Mouse (Mus musculus): ENCODE measurements around the gene Grk5. TPM values are rescaled to one million over a fixed set of nuclear protein-coding genes. Genes with fewer than 3 reads are reported as not detected.

The Grk5 gene
- polyA plus RNA-seq, 1 experiment from 2014 or later, result 0.47 TPM

GRCm38 (mm10) chr19:60950056-60950869 lies 60.7 kb downstream of the Grk5 start:
- WGBS (ENCODE audit: insufficient replicate concordance), result 75% methylated on average over 7 of the region's 7 CpGs
- Histone ChIP-seq H3K36me3 (replicated peaks; ENCODE audit: insufficient read depth, low read length) (no peaks in the 10 kb centered on the region), H3K9ac (replicated peaks) (no peak overlapping the region), H3K4me1 (ENCODE audit: insufficient read depth) (peaks cover 18% of the 10 kb centered on the region), H3K9me3 (ENCODE audit: low read length) (no peaks in the 10 kb centered on the region), H3K27ac (ENCODE audit: low read depth) (no peak overlapping the region), H3K4me2 (ENCODE audit: low read depth, low read length) (no peak overlapping the region), H3K27me3 (ENCODE audit: insufficient read depth, low read length) (no peaks in the 10 kb centered on the region), H3K4me3 (ENCODE audit: low read depth, low read length) (no peak overlapping the region)
- DNase-seq (no peak), ATAC-seq (no peak)
- no peak for TF ChIP-seq CTCF (IDR thresholded peaks at IDR 0.05; ENCODE audit: low read depth)
- no peak for TF ChIP-seq EP300 (IDR thresholded peaks at IDR 0.05; ENCODE audit: low read depth)

- Histone ChIP-seq H3K4me1 (ENCODE audit: insufficient read depth) (no peaks in the 10 kb centered on the region), H3K27ac (ENCODE audit: low read depth) (no peak overlapping the region), H3K9me3 (ENCODE audit: low read length) (no peaks in the 10 kb centered on the region), H3K36me3 (replicated peaks; ENCODE audit: insufficient read depth, low read length) (no peaks in the 10 kb centered on the region), H3K4me2 (ENCODE audit: low read depth, low read length) (no peak overlapping the region), H3K9ac (replicated peaks) (no peak overlapping the region), H3K4me3 (ENCODE audit: low read depth, low read length) (no peak overlapping the region), H3K27me3 (ENCODE audit: insufficient read depth, low read length) (no peaks in the 10 kb centered on the region)
- ATAC-seq (no peak), DNase-seq (no peak)
- TF ChIP-seq CTCF (IDR thresholded peaks at IDR 0.05; ENCODE audit: low read depth) (no peak), EP300 (IDR thresholded peaks at IDR 0.05; ENCODE audit: low read depth) (no peak)
- WGBS (ENCODE audit: insufficient replicate concordance), result 83% methylated on average over 2 of the region's 2 CpGs
Observed at GRCm38 (mm10) chr19:60955131-60955530, 65.6 kb downstream of the Grk5 start.

GRCm38 (mm10) chr19:60955712-60956111 lies 66.2 kb downstream of the Grk5 start:
- no peak overlapping the region for H3K4me3 ChIP-seq (ENCODE audit: low read depth, low read length)
- H3K36me3 ChIP-seq (replicated peaks; ENCODE audit: insufficient read depth, low read length), result no peaks in the 10 kb centered on the region
- no peak overlapping the region for H3K4me2 ChIP-seq (ENCODE audit: low read depth, low read length)
- TF ChIP-seq EP300 (IDR thresholded peaks at IDR 0.05; ENCODE audit: low read depth) (no peak), CTCF (IDR thresholded peaks at IDR 0.05; ENCODE audit: low read depth) (no peak)
- no peaks in the 10 kb centered on the region for H3K9me3 ChIP-seq (ENCODE audit: low read length)
- H3K4me1 ChIP-seq (ENCODE audit: insufficient read depth), result no peaks in the 10 kb centered on the region
- H3K27ac ChIP-seq (ENCODE audit: low read depth), result no peak overlapping the region
- H3K27me3 ChIP-seq (ENCODE audit: insufficient read depth, low read length), result no peaks in the 10 kb centered on the region
- WGBS (ENCODE audit: insufficient replicate concordance), result 81% methylated on average over 1 of the region's 1 CpGs
- ATAC-seq, result no peak
- no peak overlapping the region for H3K9ac ChIP-seq (replicated peaks)
- DNase-seq, result no peak

DNA sequence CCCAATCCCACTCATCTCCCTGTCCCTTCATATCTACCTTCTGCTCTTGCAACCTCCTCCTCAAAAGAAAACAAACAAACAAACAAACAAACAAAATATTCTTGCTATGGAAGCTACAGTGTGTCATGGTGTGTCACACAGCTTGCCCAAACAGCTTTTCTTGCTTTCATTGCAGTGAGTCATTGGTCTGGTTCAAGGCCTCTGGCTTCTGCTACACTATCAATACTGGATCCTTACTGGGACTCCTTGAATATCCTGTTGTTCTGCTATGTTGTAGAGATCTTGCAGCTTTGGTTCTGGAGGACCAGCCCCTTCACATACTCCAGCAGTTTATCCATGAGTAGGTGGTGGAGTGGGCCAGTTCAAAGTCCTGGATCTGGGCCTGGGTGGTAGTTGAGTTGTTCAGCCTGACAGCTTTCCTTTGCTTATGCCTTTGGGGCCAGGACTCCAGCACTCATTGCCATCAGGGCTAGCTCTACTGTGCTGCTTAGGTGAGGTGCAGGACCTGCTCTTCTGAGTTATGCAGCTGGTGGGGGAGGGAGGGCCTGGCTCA lies 66.7 kb downstream of the Grk5 start:
- no peak for DNase-seq
- no peak overlapping the region for H3K9ac ChIP-seq (replicated peaks)
- no peaks in the 10 kb centered on the region for H3K4me1 ChIP-seq (ENCODE audit: insufficient read depth)
- no peaks in the 10 kb centered on the region for H3K36me3 ChIP-seq (replicated peaks; ENCODE audit: insufficient read depth, low read length)
- H3K4me2 ChIP-seq (ENCODE audit: low read depth, low read length), result no peak overlapping the region
- no peak for ATAC-seq
- H3K27me3 ChIP-seq (ENCODE audit: insufficient read depth, low read length), result no peaks in the 10 kb centered on the region
- H3K9me3 ChIP-seq (ENCODE audit: low read length), result no peaks in the 10 kb centered on the region
- no peak overlapping the region for H3K27ac ChIP-seq (ENCODE audit: low read depth)
- H3K4me3 ChIP-seq (ENCODE audit: low read depth, low read length), result no peak overlapping the region
- TF ChIP-seq CTCF (IDR thresholded peaks at IDR 0.05; ENCODE audit: low read depth) (no peak), EP300 (IDR thresholded peaks at IDR 0.05; ENCODE audit: low read depth) (no peak)

- no peak overlapping the region for H3K27ac ChIP-seq (ENCODE audit: low read depth)
- no peaks in the 10 kb centered on the region for H3K27me3 ChIP-seq (ENCODE audit: insufficient read depth, low read length)
- ATAC-seq (no peak), DNase-seq (no peak)
- no peak for TF ChIP-seq EP300 (IDR thresholded peaks at IDR 0.05; ENCODE audit: low read depth)
- WGBS (ENCODE audit: insufficient replicate concordance), result 71% methylated on average over 1 of the region's 1 CpGs
- H3K9ac ChIP-seq (replicated peaks), result no peak overlapping the region
- no peaks in the 10 kb centered on the region for H3K9me3 ChIP-seq (ENCODE audit: low read length)
- H3K4me2 ChIP-seq (ENCODE audit: low read depth, low read length), result no peak overlapping the region
- no peak overlapping the region for H3K4me3 ChIP-seq (ENCODE audit: low read depth, low read length)
- no peaks in the 10 kb centered on the region for H3K36me3 ChIP-seq (replicated peaks; ENCODE audit: insufficient read depth, low read length)
- H3K4me1 ChIP-seq (ENCODE audit: insufficient read depth), result no peaks in the 10 kb centered on the region
Observed at GRCm38 (mm10) chr19:60959706-60960230, 70.2 kb downstream of the Grk5 start.

- Histone ChIP-seq H3K4me2 (ENCODE audit: low read depth, low read length) (no peak overlapping the region), H3K36me3 (replicated peaks; ENCODE audit: insufficient read depth, low read length) (no peaks in the 10 kb centered on the region), H3K27me3 (ENCODE audit: insufficient read depth, low read length) (no peaks in the 10 kb centered on the region), H3K27ac (ENCODE audit: low read depth) (no peak overlapping the region), H3K4me1 (ENCODE audit: insufficient read depth) (no peaks in the 10 kb centered on the region), H3K9ac (replicated peaks) (no peak overlapping the region), H3K4me3 (ENCODE audit: low read depth, low read length) (no peak overlapping the region), H3K9me3 (ENCODE audit: low read length) (no peaks in the 10 kb centered on the region)
- 61% methylated on average over 7 of the region's 7 CpGs for WGBS (ENCODE audit: insufficient replicate concordance)
- DNase-seq (no peak), ATAC-seq (no peak)
- TF ChIP-seq EP300 (IDR thresholded peaks at IDR 0.05; ENCODE audit: low read depth) (no peak), CTCF (IDR thresholded peaks at IDR 0.05; ENCODE audit: low read depth) (no peak)
Observed at GRCm38 (mm10) chr19:60962358-60963061, 73.0 kb downstream of the Grk5 start.
